Mouse (Mus musculus): ENCODE measurements around the gene Letm1.

- no peak for TF ChIP-seq CTCF (IDR thresholded peaks at IDR 0.05; ENCODE audit: control insufficient read depth, insufficient read depth, insufficient read length)
- no peak for TF ChIP-seq FOSL1 (IDR thresholded peaks at IDR 0.05; ENCODE audit: insufficient read depth, low read length, poor library complexity, severe bottlenecking)
Observed at GRCm38 (mm10) chr5:33704945-33705611, 77.5 kb downstream of the Letm1 start.

Data from C2C12 (cell line).